Mouse (Mus musculus) heart, postnatal 10 days (tissue): ENCODE data around the gene Tfeb. TPM values are rescaled to one million over a fixed set of nuclear protein-coding genes. Genes with fewer than 3 reads are reported as not detected.

Experiments
- DNase-seq, 2 experiments: peaks; one replicate each; pipeline ENCODE4 v3.0.0; 2021
- intact Hi-C: fragments of 180-260 bp; cut with DNase I; formaldehyde crosslinking; loops from one replicate; pipeline ENCODE4 v1.15.1; 2025
- total RNA-seq, 2 experiments: library from RNA; stranded (reverse); gene quantifications; 2 replicates each; pipeline ENCODE4 v1.2.3; 2021

Gene Tfeb
- total RNA-seq, 2 experiments from 2014 or later = 48.1 to 51.1 TPM

DNA sequence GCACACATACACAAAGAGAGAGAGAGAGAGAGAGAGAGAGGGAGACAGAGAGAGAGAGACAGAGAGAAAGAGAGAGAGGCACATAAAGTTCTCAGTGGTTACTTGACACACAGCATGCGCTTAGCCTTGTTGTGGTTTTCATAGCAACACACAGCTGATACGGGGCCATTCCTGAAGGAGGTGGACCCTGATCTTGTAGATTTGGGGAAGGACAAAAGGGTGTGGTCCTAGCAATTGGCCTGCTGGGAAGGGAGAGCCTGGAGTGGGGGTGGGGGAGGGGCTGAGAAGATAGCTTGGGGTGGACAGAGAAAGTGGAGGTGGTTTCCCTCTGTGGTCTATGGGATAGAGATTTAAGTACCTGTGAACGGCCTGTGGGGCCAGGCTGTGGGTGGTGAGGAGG lies 26.8 kb upstream of the Tfeb start:
- no peak for DNase-seq
- intact Hi-C loops = no loop called here

DNA sequence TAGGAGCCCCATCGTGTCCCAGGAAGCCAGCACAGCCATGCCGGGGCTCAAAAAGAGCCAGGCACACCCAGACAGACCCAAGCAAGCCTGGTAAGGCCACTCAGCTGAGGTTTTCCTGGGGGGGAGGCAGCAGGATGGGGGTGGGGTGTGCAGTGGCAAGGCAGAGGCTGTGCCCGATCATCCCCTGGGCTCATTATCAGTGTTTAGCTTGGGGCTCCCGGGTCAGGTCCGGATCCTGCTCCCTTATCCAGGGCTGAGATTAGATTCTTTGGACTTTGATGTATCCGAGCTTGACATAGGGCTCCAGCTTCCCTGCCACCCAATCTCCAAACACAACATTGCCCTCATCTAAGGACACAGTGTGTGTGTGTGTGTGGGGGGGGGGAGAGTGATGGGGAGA lies 24.9 kb upstream of the Tfeb start:
- DNase-seq = no peak
- intact Hi-C loops = no loop called here

DNA sequence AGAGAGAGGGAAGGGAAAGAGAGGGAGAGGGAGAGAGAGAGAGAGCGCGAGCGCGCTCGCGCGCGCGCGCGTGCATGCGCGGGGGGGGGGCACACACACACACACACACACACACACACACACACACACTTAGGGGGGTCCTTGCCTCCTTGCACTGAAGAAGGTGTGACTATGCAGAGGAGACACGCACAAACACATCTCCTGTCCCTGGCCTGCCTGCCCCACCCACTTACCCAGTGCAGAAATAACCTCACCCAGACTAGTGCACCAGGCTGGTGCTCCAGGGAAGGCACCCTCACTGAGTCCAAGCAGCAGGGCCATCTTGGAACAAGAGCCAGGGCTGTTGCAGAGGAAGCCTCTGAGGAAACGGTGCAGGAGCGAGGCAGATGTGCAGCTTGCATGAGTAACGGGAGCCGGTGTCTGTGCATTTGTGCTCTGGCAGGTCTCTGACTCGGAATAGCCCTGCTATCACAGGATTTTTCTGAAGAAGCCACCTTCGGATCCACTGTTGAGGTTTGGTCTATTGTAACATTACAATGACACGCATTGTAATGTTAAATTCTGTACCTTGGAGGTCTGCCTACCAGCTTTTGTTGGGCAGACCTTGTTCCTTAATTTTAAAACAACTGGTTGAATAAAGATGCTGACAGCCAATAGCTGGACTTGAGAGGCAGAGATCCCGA lies 23.8 kb upstream of the Tfeb start:
- intact Hi-C loops = no loop called here
- no peak for DNase-seq

DNA sequence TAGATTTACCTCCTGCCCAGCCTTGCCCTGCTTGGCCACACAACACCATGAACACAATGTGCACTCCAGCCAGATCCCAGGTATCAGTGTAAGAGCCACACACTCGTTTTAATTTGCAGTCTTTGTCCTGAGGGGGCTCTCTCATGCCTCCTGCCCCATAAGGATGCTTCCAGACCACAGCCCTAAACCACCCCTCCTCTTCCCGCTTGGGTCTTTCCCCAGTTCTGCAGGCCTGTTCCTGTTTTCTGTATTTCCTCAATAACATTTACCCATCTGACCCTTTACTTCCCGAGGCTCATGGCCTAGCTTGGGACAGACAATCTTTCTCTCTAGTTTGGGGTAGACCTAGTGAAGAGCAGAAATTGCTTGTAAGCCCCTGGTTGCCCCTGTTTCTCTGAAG lies 21.8 kb upstream of the Tfeb start:
- intact Hi-C loops = no loop called here
- DNase-seq = no peak

DNA sequence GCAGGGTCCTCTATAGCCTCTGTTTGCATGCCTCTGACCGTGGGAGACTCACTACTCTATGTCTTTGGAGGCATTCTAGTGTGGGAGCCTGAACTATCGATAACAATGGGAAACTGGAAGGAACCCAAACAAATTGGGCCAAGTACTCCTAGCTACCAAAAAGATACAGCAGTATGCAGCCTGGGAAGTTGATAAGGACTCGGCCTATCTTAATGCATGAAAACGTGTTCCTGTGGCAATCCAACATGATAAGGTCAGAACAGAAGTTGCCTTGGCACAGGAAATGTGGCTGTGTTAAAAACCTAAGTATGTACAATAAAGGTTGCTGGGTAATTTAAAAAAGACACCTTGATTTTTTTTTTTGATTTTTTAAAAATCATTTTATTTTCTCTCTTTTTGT lies 15.6 kb upstream of the Tfeb start:
- intact Hi-C loops = no loop called here
- DNase-seq = no peak

DNA sequence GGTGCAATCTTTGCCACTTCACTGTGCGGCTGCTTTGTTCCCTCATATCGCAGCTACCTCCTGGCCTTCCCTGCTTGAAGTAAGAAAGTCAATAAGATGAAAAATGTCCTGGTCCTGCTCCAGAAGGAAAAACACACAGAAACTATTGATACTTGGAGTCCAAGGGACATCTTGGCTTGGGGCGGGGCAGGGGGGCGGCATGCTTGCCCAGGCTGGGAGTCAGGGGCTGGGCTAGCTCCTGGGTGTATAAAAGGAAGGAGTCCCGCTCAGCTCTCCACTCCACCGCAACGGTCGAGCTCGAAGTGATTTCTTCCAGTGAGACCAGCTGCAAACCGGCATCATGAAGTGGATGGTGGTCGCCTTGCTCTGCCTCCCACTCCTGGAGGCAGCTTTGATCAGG lies 10.3 kb upstream of the Tfeb start, which contains the start of gene Pgc:
Pgc (plus strand) TSS at position 277 of the 400 bp plus-strand sequence.
- intact Hi-C loops = no loop called here
- DNase-seq = no peak

DNA sequence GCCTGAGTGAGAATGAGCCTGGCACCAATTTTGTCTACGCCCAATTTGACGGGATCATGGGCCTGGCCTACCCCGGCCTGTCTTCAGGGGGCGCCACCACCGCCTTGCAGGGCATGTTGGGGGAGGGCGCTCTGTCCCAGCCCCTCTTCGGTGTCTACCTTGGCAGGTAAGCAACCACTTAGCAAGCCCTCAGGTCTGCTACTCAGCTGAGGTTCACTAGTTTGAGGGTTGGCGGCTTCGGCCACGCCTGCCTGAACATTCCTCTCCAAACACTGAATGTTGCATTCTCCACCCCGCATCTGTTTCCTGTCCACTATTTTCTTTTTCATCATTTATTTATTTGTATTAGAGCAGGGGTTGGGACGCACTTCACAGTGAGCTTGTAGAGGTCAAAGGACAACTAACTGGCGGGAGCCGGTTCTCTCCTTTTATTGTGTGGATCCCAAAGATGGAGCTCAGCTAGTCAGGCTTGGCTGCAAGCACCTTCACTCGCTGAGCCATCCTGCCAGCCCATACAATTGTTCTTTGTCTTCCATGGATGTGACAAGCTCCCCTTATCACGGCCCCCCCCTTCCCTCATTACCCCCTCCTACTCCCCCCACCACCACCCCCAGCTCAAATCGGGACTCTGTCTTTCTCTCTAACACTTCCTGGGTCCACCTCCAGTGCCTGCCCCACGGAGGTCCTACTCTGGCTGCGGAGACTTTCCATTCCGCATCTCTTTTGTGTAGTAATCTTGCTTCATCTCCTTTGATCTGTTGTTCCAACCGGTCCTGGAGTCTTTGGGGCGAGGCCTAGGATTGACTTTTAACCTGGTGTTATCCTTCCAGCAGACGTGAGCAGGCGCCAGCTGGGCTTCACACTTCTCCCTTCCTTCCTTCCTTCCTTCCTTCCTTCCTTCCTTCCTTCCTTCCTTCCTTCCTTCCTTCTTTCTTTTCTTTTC lies 5.9 kb upstream of the Tfeb start:
- intact Hi-C loops = no loop called here
- DNase-seq = no peak

DNA sequence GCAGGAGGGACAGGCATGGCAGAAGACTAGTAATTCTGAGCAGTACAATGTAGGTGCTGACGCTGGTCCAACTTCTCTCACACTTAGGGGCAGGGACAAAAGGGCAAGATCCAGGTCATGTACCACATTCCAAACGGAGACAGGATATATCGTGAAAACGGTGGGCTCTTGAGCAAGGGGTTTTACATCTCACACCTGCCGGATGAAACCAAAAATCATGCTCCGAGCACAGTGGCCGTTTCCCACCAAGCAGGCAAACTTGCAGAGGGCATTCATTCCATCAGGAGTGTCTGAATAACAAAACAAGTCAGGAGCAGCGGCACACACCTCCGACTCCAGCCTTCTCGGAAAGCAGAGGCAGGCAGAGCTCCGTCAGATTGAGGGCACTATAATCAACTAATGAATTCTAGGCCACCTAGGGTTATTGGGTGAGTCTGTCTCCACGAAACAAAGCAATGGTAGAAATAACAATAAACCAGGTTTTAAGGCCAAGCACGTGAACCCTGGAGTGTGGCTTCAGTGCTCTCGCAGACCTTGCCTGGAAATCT lies 1.2 kb upstream of the Tfeb start:
- DNase-seq = no peak
- intact Hi-C loops = no loop called here

DNA sequence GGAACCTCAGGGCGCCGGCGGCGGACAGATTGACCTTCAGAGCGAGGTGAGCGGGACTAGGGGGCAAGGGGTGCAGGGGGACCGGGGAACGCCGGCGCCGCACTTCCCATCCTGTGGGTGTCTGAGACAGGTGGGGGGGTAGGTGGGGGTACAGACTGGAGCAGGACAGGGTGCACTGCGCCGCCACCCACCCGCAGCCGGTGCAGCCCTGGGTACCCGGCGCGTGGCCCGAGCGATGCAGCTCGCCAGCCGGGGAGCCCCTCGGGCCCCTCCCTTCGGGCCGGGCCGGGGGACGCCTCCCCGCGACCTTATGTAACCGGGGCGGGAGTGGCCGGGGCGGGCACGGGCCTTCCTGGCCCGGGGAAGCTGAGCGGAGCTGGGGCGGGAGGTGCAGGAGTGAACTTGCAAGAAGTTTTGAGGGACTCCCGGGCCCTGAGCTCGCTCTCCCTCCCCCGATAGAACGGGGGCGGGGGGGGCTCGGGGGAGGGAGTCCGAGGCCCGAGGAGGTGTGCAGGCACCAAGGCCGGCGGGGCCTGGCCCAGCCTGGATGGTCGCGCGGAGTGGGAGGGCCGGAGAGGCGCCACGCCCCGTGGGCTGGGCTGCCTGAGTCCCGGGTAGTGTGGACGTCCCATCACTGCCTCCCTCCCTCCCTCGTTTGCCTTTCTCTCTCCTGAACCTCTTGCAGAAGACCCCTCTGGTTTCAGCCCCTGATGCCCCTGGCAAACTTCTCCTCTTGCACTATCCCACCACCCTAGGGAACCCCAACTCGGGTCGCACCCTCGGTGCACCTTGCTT lies 638 bp downstream of the Tfeb start:
- intact Hi-C loops = no loop called here
- peak; percentile 92 to 95 for DNase-seq

DNA sequence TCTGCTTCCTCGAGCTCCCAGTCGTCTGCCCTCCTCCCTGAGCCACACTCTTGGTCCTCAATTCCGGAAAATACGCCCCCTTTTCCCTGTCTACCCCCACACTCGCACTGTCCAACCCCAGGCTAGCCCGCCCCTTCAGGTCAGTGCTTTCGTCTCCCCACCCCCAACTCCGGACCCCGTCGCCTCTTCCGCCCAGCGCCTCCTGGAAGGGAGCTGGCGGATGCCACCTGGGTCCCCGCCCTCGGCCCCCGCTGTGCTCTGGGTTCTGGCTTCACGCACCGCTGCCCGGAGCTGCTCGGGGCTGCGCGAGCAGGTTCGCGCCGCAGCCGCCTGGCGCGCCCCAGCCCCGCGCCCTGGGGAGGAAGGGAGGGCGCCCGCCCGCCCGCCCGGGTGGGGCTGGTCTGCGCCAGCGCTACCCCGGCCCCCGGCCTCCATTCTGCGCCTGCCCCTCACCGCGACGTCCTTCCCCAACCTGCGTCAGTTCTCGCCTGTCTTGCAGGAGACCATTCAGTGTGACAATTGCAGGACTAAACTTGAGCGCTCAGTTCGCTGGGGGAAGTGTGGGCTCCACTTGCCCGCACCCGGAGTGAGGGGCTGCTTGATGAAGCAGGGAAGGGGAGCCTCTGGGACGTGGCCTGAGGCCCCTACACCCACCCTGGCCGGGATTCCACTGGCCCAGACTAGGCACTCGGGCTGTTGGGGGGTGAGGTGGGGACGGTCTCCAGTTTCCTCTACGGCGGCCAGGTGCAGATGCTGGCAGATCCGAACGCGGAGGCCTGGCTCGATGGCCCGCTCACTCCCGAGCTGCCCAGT lies 1.4 kb downstream of the Tfeb start:
- peak in 1 of 2 experiments; percentile 52 for DNase-seq
- intact Hi-C loops = no loop called here

DNA sequence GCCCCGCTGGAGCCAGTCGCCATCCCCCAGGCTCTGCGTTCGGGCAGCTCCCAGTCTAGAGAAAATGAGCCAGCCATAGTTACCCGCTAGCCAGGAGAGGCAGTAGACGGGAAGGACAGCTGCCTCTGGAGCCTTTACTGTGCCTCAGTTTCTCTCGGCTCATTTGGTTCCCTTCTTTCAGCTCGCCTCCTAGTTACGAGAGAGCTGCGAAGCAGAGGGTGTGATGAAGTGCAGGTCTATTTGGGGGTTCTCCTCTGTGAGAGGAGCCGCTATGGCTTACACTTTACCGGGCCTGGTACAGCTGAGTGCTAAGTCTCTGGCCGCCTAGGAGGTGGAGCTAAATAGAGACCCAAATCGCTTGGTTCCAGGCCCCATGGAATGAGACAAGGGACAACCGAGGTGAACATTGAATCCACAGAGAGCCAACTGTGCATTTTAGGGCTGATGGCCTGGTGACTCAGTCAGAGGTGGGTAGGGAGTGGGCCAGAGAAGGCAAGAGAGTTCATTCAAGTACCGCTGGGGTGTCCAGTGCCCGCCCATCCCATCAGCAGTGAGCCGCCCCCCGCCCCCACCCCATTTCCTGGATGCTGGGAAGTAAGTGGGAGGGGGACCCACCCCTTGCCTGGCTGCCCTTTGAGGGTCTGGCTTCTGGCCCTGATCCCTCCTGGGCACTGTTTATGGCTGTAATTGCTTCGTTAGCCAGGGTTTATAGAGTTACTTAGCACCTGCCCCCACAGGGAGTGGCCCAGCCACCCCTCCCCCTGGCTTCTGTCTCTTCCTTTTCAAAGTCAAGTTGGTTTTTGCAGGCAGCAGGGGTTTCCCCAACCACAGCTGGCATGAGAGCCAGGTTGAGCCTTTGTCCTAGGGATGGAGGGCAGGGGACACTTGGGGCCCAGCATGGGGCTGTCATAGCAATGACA lies 2.3 kb downstream of the Tfeb start:
- DNase-seq = peak in 1 of 2 experiments; percentile 36
- intact Hi-C loops = no loop called here

DNA sequence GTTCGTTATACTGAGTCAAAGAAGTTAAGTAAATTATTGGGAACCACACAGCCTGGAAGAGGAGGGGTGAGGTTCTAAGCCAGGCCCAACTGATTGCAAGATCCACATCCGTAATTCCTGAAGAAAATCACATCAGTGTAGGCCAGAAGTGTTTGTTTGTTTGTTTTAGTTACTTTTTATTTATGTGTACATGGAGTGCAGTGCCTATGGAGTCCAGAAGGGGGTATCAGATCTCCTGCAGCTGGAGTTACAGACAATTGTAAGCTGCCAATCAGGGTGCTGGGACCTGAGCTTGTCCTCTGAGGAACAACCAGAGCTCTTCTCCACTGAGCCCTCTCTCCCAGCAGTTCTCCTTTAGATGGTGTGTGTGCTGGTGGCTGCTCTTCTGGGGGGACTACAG lies 3.4 kb downstream of the Tfeb start:
- no peak for DNase-seq
- intact Hi-C loops = no loop called here

DNA sequence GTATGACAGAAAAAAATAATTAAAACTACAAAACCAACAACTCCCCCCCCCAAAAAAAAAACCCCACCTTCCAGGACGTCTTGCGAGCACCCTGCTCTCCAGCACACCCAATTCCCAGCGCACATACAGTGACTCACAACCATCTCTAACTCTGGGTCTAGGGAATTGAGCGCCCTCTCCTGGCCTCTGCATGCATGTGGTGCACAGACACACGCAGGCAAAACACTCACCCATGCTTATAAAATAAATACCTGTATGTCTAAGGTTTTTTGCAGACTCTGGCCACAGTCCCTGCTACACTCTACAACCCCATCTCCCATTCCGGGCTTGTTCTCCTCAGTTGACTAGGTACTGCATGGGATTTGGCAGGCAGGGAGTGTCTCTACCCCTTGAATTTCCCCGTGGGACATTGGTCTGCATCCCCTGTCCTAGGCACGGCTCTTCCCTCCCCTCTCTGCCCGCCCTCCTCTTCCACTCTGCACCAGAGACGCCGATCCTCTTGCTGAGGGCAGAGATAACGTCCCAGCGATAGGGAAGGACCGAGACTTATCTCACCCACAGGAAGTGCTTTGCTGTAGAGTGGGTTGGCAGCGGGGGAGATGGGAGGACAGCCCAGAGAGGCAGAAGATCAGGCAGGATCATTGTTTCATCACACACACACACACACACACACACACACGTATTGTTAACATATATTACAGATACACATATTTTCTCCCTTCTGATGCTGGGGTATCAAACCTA lies 6.3 kb downstream of the Tfeb start:
- intact Hi-C loops = no loop called here
- no peak for DNase-seq

DNA sequence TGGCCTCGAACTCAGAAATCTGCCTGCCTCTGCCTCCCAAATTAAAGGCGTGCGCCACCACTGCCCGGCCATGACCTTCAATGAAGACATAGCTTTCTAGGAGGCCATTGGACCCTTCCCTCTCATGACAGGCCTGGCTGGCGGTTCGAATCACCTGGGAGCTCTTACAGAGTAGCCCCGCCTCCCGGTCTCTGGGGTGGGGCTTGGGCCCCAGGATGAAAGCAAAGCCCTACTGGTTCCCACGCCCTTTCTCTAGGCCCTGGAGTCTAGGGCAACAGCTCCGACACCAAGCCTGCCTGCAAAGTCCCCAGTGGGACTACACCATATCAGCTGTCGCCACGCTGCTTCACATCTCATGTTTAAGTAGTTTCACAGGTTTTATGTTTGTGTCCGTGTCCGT lies 7.3 kb downstream of the Tfeb start:
- intact Hi-C loops = loop anchor here (2.0 kb wide), 1 partner anchor 121 kb away; no protein-coding TSS in a partner anchor
- DNase-seq = no peak

DNA sequence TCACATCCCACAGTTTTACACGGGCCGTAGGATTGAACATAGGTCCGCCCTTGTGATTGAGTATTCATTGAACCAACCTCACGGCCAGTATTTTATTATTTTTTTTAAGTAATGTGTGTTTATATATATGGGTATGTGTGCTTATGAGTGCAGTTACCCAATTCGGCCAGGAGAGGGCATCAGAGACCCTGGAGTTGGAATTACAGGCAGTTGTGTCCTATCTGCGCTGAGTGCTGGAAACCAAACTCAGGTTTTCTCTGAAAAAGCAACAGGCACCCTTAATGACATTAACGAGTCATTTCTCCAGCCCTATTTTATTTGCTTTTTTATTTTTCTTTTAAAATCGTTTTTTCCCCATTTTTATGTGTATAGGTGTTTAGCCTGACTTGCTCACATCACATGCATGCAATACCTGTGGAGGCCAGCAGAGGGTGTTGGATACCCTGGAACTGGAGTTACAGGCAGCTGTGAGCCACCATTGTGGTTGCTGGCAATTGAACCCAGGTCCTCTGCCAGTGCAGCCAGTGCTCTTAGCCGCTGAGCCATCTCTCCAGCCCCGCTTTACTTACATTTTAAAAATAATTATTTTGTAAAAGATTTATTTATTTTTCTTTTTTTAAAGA lies 8.0 kb downstream of the Tfeb start:
- intact Hi-C loops = loop anchor here (2.0 kb wide), 1 partner anchor 120 kb away; no protein-coding TSS in a partner anchor
- DNase-seq = no peak

DNA sequence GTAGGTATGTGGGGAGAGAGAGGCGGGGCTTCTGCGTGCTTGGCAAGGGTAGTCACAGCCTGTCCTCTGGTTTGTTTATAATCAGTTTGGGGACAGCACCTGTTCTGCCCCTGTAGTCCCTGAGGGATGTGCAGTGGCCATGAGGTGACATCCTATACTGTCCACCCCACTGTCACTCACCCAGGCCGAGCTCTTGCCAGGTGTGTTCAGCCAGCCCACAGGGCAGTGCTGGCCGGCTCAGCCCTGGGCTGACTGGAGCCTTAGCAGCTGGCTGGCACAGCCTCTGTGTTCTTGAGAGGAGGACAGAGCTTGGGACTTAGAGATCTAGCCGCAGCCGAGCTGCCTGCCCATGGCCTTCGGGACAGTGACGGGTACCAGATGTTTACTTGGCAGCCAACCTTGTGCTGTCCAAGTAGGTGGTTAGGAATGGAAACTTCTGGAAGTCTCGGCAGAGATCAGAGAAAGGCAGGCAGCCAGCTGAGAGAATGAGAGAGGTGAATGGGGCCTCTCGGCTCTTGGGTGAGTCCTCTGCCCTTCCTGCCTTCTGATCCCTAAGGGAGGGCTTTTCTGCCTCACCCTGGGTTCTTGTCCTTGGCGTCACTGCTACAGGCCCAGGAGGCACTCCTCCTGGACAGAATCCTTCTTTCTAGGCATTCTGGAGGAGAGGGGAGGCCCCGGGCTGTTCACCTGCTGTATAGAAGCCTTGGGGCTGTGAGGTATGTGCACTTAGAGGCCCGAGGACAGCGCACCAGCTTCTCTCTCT lies 12.1 kb downstream of the Tfeb start:
- peak; percentile 55 to 58 for DNase-seq
- intact Hi-C loops = no loop called here

DNA sequence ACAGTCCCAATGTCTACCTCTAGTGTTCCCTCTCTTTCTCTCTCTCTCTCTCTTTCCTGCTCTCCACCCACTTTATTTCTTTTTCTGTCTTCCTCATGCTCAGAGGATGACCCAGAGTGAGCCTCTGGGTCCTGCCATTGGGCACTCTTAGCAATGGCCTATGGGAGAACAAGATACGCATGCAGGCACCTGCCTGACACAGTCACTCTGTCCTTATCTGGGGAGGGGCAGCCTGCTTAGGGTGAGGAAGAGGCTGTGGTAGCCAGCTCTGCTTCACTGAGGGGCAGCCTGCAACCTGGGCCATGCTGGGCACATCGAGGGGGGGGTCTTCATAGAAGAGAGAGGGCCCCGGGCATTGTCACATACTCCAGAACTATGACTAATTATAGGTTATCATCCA lies 12.8 kb downstream of the Tfeb start:
- no peak for DNase-seq
- intact Hi-C loops = no loop called here
